Mouse (Mus musculus): ENCODE measurements around the gene Hecw2. TPM values are rescaled to one million over a fixed set of nuclear protein-coding genes. Genes with fewer than 3 reads are reported as not detected.

The Hecw2 gene
- polyA plus RNA-seq, 1 experiment from 2014 or later, result 5.5 TPM

GRCm38 (mm10) chr1:53925149-53925901, 269.6 kb downstream of the Hecw2 start:
- no peaks in the 10 kb centered on the region for H3K27me3 ChIP-seq
- H3K4me3 ChIP-seq, result no peak overlapping the region
- H3K36me3 ChIP-seq, result no peaks in the 10 kb centered on the region
- 0 out of 2 replicates have a peak, but pooled peaks have one; percentile 31 for ATAC-seq (ENCODE audit: borderline replicate concordance, extremely low read depth, low FRiP score, low TSS enrichment)
- H3K9ac ChIP-seq, result no peak overlapping the region
- no peak overlapping the region for H3K27ac ChIP-seq
- H3K4me1 ChIP-seq, result no peaks in the 10 kb centered on the region
- no peaks in the 10 kb centered on the region for H3K9me3 ChIP-seq
- no peak overlapping the region for H3K4me2 ChIP-seq
- WGBS, result 53% methylated on average over 18 of the region's 18 CpGs

GRCm38 (mm10) chr1:53911848-53912247, 283.1 kb downstream of the Hecw2 start:
- Histone ChIP-seq H3K9me3 (no peaks in the 10 kb centered on the region), H3K36me3 (no peaks in the 10 kb centered on the region), H3K4me1 (peaks cover 12% of the 10 kb centered on the region), H3K27ac (no peak overlapping the region), H3K9ac (no peak overlapping the region), H3K27me3 (no peaks in the 10 kb centered on the region), H3K4me2 (no peak overlapping the region), H3K4me3 (no peak overlapping the region)
- 18% methylated on average over 3 of the region's 3 CpGs for WGBS
- ATAC-seq (ENCODE audit: borderline replicate concordance, extremely low read depth, low FRiP score, low TSS enrichment), result peak; percentile 49; the same call in 1 of the 2 replicates

- ATAC-seq (ENCODE audit: borderline replicate concordance, extremely low read depth, low FRiP score, low TSS enrichment), result no peak
- Histone ChIP-seq H3K27ac (no peak overlapping the region), H3K27me3 (no peaks in the 10 kb centered on the region), H3K4me2 (no peak overlapping the region), H3K4me3 (no peak overlapping the region), H3K36me3 (no peaks in the 10 kb centered on the region), H3K4me1 (peaks cover 12% of the 10 kb centered on the region), H3K9ac (no peak overlapping the region), H3K9me3 (no peaks in the 10 kb centered on the region)
- 23% methylated on average over 1 of the region's 1 CpGs for WGBS
These were observed 284.7 kb downstream of the Hecw2 start for GRCm38 (mm10) chr1:53910251-53910650.

DNA sequence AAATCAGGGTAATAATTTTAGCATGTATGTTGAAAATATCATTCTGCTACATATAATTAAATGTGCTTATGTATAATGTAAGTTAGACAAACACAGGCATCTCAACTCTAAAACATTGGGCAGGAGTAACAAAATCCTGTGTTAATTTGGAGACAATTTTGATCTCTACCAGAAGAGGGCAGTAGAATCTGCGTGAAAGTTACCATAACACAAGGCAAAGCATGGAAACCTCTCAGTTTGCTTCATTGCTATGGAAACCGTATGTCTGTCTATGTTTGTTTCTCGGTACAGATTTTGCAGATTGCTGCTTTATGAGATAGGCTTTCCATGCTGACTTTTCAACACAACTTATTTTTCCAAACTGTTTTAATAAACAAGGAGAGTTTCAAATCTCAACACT, 285.9 kb downstream of the Hecw2 start:
- Histone ChIP-seq H3K9ac (no peak overlapping the region), H3K27ac (no peak overlapping the region), H3K27me3 (no peaks in the 10 kb centered on the region), H3K4me2 (no peak overlapping the region), H3K4me3 (no peak overlapping the region), H3K4me1 (peaks cover 12% of the 10 kb centered on the region), H3K36me3 (no peaks in the 10 kb centered on the region), H3K9me3 (no peaks in the 10 kb centered on the region)
- no peak for ATAC-seq (ENCODE audit: borderline replicate concordance, extremely low read depth, low FRiP score, low TSS enrichment)
- WGBS, result 6% methylated on average over 3 of the region's 3 CpGs

DNA sequence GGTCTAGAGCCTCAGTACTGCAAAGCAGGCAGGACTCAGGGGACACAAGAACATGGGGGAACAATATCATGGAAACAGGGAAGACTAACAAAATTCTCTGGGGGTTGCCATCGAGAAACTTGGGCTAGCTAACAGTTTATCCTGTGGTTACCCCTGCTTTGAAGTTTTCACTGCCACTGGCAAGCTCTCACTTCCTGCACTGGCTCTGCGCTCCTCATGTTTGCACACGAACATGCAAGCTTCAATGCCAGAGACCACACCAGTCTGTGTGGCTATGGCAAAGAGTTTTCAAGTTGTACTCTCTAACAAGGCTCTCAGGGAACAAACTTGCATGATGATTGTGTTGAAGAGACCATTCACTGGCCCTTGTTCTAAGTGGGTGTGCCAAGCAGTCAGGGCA, 288.8 kb downstream of the Hecw2 start:
- no peak overlapping the region for H3K4me3 ChIP-seq
- no peak overlapping the region for H3K4me2 ChIP-seq
- H3K4me1 ChIP-seq, result no peaks in the 10 kb centered on the region; the same call in 1 of the 2 replicates
- ATAC-seq (ENCODE audit: borderline replicate concordance, extremely low read depth, low FRiP score, low TSS enrichment), result no peak
- H3K27me3 ChIP-seq, result no peaks in the 10 kb centered on the region
- H3K27ac ChIP-seq, result no peak overlapping the region
- no peaks in the 10 kb centered on the region; the same call in 1 of the 2 replicates for H3K36me3 ChIP-seq
- H3K9me3 ChIP-seq, result no peaks in the 10 kb centered on the region
- H3K9ac ChIP-seq, result no peak overlapping the region
- 58% methylated on average over 3 of the region's 3 CpGs for WGBS

DNA sequence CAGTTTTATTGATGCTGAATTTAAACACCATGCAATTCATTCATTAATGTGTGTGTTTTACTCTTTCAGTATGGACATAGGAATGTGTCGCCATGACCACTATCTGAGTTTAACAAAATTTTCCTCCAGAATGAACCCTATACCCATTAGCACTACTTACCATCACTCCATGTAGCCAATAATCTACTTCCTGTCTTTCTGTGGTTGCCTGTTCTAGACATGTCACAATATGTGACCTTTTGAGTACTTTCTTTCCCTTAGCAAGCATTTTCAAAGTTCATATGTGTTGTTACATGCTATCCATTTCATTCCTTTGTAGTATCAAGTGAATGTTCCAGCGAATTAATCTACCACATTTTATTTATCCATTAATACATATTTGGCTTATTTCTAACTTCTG, 294.6 kb downstream of the Hecw2 start:
- no peak overlapping the region for H3K27ac ChIP-seq
- H3K9me3 ChIP-seq, result no peaks in the 10 kb centered on the region
- H3K9ac ChIP-seq, result no peak overlapping the region
- no peaks in the 10 kb centered on the region; the same call in 1 of the 2 replicates for H3K36me3 ChIP-seq
- H3K4me3 ChIP-seq, result no peak overlapping the region
- no peaks in the 10 kb centered on the region for H3K27me3 ChIP-seq
- no peak overlapping the region for H3K4me2 ChIP-seq
- no peaks in the 10 kb centered on the region for H3K4me1 ChIP-seq
- 88% methylated on average over 2 of the region's 2 CpGs for WGBS
- no peak for ATAC-seq (ENCODE audit: borderline replicate concordance, extremely low read depth, low FRiP score, low TSS enrichment)

DNA sequence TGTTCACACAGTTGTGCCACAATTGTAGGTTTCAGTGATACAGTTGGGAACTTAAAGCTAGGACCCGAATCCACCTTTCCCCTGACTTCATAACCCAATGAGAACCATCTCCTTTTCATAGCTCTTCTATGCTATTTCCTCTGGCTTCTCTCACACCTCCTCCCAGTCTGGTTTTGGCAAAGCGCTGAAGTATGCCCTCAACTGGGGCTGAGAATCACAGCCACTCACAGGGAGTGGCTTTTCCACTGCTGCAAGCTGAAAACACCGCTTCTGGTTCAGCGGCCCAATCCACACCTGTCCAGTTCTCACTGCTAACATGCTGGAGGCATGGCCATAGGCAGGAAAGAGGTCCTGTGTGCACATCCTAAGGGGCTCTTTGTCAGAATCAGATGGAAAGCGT, 300.7 kb downstream of the Hecw2 start:
- Histone ChIP-seq H3K27me3 (no peaks in the 10 kb centered on the region), H3K27ac (no peak overlapping the region), H3K4me1 (no peaks in the 10 kb centered on the region), H3K4me3 (no peak overlapping the region), H3K9me3 (no peaks in the 10 kb centered on the region), H3K36me3 (no peaks in the 10 kb centered on the region), H3K4me2 (no peak overlapping the region), H3K9ac (no peak overlapping the region)
- no peak for ATAC-seq (ENCODE audit: borderline replicate concordance, extremely low read depth, low FRiP score, low TSS enrichment)
- 86% methylated on average over 5 of the region's 5 CpGs for WGBS

GRCm38 (mm10) chr1:53890380-53890779, 304.6 kb downstream of the Hecw2 start:
- Histone ChIP-seq H3K27me3 (no peaks in the 10 kb centered on the region), H3K36me3 (no peaks in the 10 kb centered on the region), H3K4me2 (no peak overlapping the region), H3K4me1 (no peaks in the 10 kb centered on the region), H3K27ac (no peak overlapping the region), H3K9ac (no peak overlapping the region), H3K9me3 (no peaks in the 10 kb centered on the region), H3K4me3 (no peak overlapping the region)
- 36% methylated on average over 3 of the region's 3 CpGs for WGBS
- no peak for ATAC-seq (ENCODE audit: borderline replicate concordance, extremely low read depth, low FRiP score, low TSS enrichment)

GRCm38 (mm10) chr1:53889806-53890205, 305.2 kb downstream of the Hecw2 start:
- no peak overlapping the region for H3K9ac ChIP-seq
- H3K4me1 ChIP-seq, result no peaks in the 10 kb centered on the region
- no peaks in the 10 kb centered on the region for H3K9me3 ChIP-seq
- no peaks in the 10 kb centered on the region for H3K27me3 ChIP-seq
- 81% methylated on average over 3 of the region's 3 CpGs for WGBS
- no peak overlapping the region for H3K4me2 ChIP-seq
- no peak overlapping the region for H3K27ac ChIP-seq
- ATAC-seq (ENCODE audit: borderline replicate concordance, extremely low read depth, low FRiP score, low TSS enrichment), result no peak
- H3K4me3 ChIP-seq, result no peak overlapping the region
- H3K36me3 ChIP-seq, result no peaks in the 10 kb centered on the region

- no peak overlapping the region for H3K4me2 ChIP-seq
- H3K4me3 ChIP-seq, result no peak overlapping the region
- H3K27me3 ChIP-seq, result no peaks in the 10 kb centered on the region
- no peak overlapping the region for H3K27ac ChIP-seq
- no peak overlapping the region for H3K9ac ChIP-seq
- no peaks in the 10 kb centered on the region for H3K9me3 ChIP-seq
- H3K4me1 ChIP-seq, result no peaks in the 10 kb centered on the region
- no peaks in the 10 kb centered on the region for H3K36me3 ChIP-seq
- no peak for ATAC-seq (ENCODE audit: borderline replicate concordance, extremely low read depth, low FRiP score, low TSS enrichment)
- WGBS, result 71% methylated on average over 2 of the region's 2 CpGs
These were observed 312.5 kb downstream of the Hecw2 start for GRCm38 (mm10) chr1:53882480-53882879.

DNA sequence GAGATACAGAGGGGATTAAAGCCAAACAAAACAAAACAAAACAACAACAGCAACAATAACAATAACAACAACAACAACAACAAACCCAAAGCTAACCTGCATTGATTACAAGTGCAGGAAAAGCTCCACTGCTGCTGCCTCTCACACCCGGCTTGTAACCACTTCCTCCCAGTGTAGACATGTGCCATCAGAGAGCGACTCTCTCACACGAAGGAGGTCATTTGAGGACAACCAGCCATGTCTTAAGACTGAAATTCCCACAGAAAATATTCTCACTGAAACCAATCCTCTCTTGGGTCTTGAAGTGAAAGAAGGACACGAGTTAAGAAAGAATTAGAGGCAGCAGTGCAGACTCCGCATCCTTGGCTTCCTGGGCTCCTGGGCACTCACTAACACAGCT, 319.0 kb downstream of the Hecw2 start:
- Histone ChIP-seq H3K4me2 (no peak overlapping the region), H3K4me3 (no peak overlapping the region), H3K36me3 (no peaks in the 10 kb centered on the region), H3K9me3 (no peaks in the 10 kb centered on the region), H3K27me3 (no peaks in the 10 kb centered on the region), H3K4me1 (no peaks in the 10 kb centered on the region), H3K27ac (no peak overlapping the region), H3K9ac (no peak overlapping the region)
- WGBS, result 80% methylated on average over 5 of the region's 5 CpGs
- ATAC-seq (ENCODE audit: borderline replicate concordance, extremely low read depth, low FRiP score, low TSS enrichment), result no peak

DNA sequence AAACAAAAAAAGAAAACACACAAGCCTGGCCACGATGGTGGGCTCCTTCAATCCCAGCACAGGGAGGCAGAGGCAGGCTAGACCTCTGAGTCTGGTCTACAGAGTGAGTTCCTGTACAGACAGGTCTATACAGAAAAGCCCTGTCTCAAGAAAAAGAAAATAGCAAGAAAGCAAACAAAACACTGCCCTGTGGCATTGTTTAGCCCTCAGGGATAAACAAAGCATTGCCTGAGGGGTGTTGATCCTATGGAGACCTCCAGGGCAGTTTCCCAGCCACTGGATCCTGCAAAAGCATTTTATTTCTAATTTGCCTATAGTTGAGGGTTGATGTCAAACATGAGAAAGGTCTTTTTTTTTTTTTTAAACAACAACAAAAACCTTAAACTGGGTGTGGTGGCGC, 327.7 kb downstream of the Hecw2 start:
- no peaks in the 10 kb centered on the region for H3K36me3 ChIP-seq
- WGBS, result 82% methylated on average over 2 of the region's 2 CpGs

More for the DNA sequence above, 327.7 kb downstream of the Hecw2 start:
- Histone ChIP-seq H3K27ac (no peak overlapping the region), H3K9ac (no peak overlapping the region), H3K4me1 (no peaks in the 10 kb centered on the region), H3K4me2 (no peak overlapping the region), H3K4me3 (no peak overlapping the region), H3K27me3 (no peaks in the 10 kb centered on the region), H3K9me3 (no peaks in the 10 kb centered on the region)
- ATAC-seq (ENCODE audit: borderline replicate concordance, extremely low read depth, low FRiP score, low TSS enrichment), result no peak

Measured in lung, embryonic 15.5 days (tissue).